Comparison of ENCODE assay signal across 8 mouse cellular contexts in genomic region chr1:73943667-73944289, GRCm38 (mm10).
DNase-seq lines count a peak whose midpoint lies in the region; ATAC-seq and TF ChIP-seq lines count a peak whose summit lies in the region.

No protein-coding gene starts in this region.

- H3K9ac ChIP-seq in kidney, postnatal 0 days (ENCODE audit: low read depth, low read length), result no peak overlapping the region
- H3K9ac ChIP-seq in embryonic facial prominence, embryonic 13.5 days, result no peak overlapping the region

- no peaks in the 10 kb centered on the region for H3K27me3 ChIP-seq in kidney, postnatal 0 days (ENCODE audit: insufficient read depth, low read length)
- no peaks in the 10 kb centered on the region for H3K27me3 ChIP-seq in embryonic facial prominence, embryonic 13.5 days

- no peaks in the 10 kb centered on the region for H3K9me3 ChIP-seq in kidney, postnatal 0 days (replicated peaks; ENCODE audit: low read length)
- H3K9me3 ChIP-seq in embryonic facial prominence, embryonic 13.5 days, result no peaks in the 10 kb centered on the region

- H3K4me1 ChIP-seq in kidney, postnatal 0 days (replicated peaks; ENCODE audit: insufficient read depth, low read length), result peaks cover 3% of the 10 kb centered on the region; the same call in 1 of the 2 replicates
- peaks cover 30% of the 10 kb centered on the region for H3K4me1 ChIP-seq in embryonic facial prominence, embryonic 13.5 days

- no peak overlapping the region for H3K4me2 ChIP-seq in kidney, postnatal 0 days (ENCODE audit: low read length)
- no peak overlapping the region for H3K4me2 ChIP-seq in embryonic facial prominence, embryonic 13.5 days

- TF ChIP-seq CTCF in kidney, postnatal 0 days (IDR thresholded peaks at IDR 0.05; ENCODE audit: low read depth), result no peak

- no peak overlapping the region for H3K4me3 ChIP-seq in kidney, postnatal 0 days (replicated peaks; ENCODE audit: low read depth, low read length)
- no peak overlapping the region for H3K4me3 ChIP-seq in embryonic facial prominence, embryonic 13.5 days

- DNase-seq in kidney, postnatal 0 days (ENCODE audit: low spot score), result no peak
- no peak for DNase-seq in kidney, adult 9 months
- peak; percentile 81 for DNase-seq in heart, adult 8-10 months (ENCODE audit: low spot score)
- peak; percentile 45 to 64 for DNase-seq in layer of hippocampus, postnatal 36 days
- peak; percentile 36 for DNase-seq in right cerebral cortex, postnatal 4 days
- DNase-seq in spleen, adult 18-20 months, result no peak
- DNase-seq in thymus, postnatal 14 days, result no peak

- 0 out of 2 replicates have a peak, but pooled peaks cover 9% of the 10 kb centered on the region for H3K36me3 ChIP-seq in kidney, postnatal 0 days (ENCODE audit: insufficient read depth, low read length)
- H3K36me3 ChIP-seq in embryonic facial prominence, embryonic 13.5 days, result peaks cover 22% of the 10 kb centered on the region; the same call in 1 of the 2 replicates

- peak overlapping the region; percentile 31; the same call in 1 of the 2 replicates for H3K27ac ChIP-seq in kidney, postnatal 0 days
- H3K27ac ChIP-seq in embryonic facial prominence, embryonic 13.5 days, result peak overlapping the region; percentile 76

- no peak for ATAC-seq in kidney, postnatal 0 days (replicated peaks; ENCODE audit: low FRiP score, low read depth)
- no peak for ATAC-seq in embryonic facial prominence, embryonic 13.5 days (ENCODE audit: insufficient number of reproducible peaks, insufficient read depth, low FRiP score, low TSS enrichment, low read depth)

- 75% methylated on average over 9 of the region's 9 CpGs for whole genome bisulfite sequencing in kidney, postnatal 0 days
- WGBS in embryonic facial prominence, embryonic 13.5 days, result 67% methylated on average over 9 of the region's 9 CpGs

Comparison
In these comparisons a context has a peak if more than half of its experiments do, and no peak if none do; other contexts are left out.
1. DNase-seq: peak in heart, adult 8-10 months (single experiment), layer of hippocampus, postnatal 36 days (2 of 2) and right cerebral cortex, postnatal 4 days (single experiment); none in kidney, postnatal 0 days (single experiment), kidney, adult 9 months (single experiment), spleen, adult 18-20 months (0 of 2) and thymus, postnatal 14 days (single experiment).